Comparison of ENCODE assay signal across 9 mouse cellular contexts in genomic region chr9:108579344-108579690, GRCm38 (mm10). TPM values are rescaled to one million over a fixed set of nuclear protein-coding genes. Genes with fewer than 3 reads are reported as not detected.
DNase-seq lines count a peak whose midpoint lies in the region; ATAC-seq and TF ChIP-seq lines count a peak whose summit lies in the region.
"Had no signal": no experiment of that assay in that cellular context is flagged by ENCODE, and none has a peak within 500 bp of the region (broad histone marks: within the 10 kb centered on the region; RNA-seq: fewer than 3 reads in every experiment).

No protein-coding gene starts in this region.

- no peak for DNase-seq in kidney, adult 2 months
- DNase-seq in kidney, adult 9 months, result no peak
- peak; percentile 70 for DNase-seq in adrenal gland, postnatal 10 days
- DNase-seq in hindbrain, embryonic 11.5 days (ENCODE audit: low spot score), result no peak
- DNase-seq in cerebellum, postnatal 36 days, result no peak
- no peak for DNase-seq in spleen, postnatal 14 days (ENCODE audit: low spot score in 2 of 2)
- DNase-seq in cerebellum, adult 9-10 months, result no peak

- ATAC-seq in hindbrain, embryonic 11.5 days (ENCODE audit: low FRiP score), result 0 out of 2 replicates have a peak, but pooled peaks have one; percentile 3
- no peak for ATAC-seq in midbrain, embryonic 13.5 days

- no peaks in the 10 kb centered on the region for H3K36me3 ChIP-seq in kidney, adult 2 months (ENCODE audit: control insufficient read depth, insufficient read depth, low read length)
- H3K36me3 ChIP-seq in hindbrain, embryonic 11.5 days (ENCODE audit: control insufficient read depth, insufficient read depth, low read length), result peaks cover 4% of the 10 kb centered on the region
- H3K36me3 ChIP-seq in midbrain, embryonic 13.5 days, result peaks cover 40% of the 10 kb centered on the region

- H3K27ac ChIP-seq in kidney, adult 2 months (ENCODE audit: insufficient read depth, low read depth, low read length), result no peak overlapping the region; the same call in 1 of the 2 replicates
- H3K27ac ChIP-seq in hindbrain, embryonic 11.5 days (ENCODE audit: low read depth, low read length), result peak overlapping the region; percentile 95
- peak overlapping the region; percentile 97 for H3K27ac ChIP-seq in midbrain, embryonic 13.5 days

- WGBS in kidney, adult 2 months, result 72% methylated on average over 5 of the region's 5 CpGs
- WGBS in hindbrain, embryonic 11.5 days, result 71% methylated on average over 5 of the region's 5 CpGs
- 58% methylated on average over 5 of the region's 5 CpGs for WGBS in midbrain, embryonic 13.5 days

- peak overlapping the region; percentile 83; the same call in 1 of the 2 replicates for H3K4me3 ChIP-seq in kidney, adult 2 months (ENCODE audit: insufficient read depth, low read depth, low read length)
- H3K4me3 ChIP-seq in hindbrain, embryonic 11.5 days (ENCODE audit: low read depth, low read length), result peak overlapping the region; percentile 82
- H3K4me3 ChIP-seq in midbrain, embryonic 13.5 days (replicated peaks), result peak overlapping the region; percentile 80

- no peaks in the 10 kb centered on the region for H3K27me3 ChIP-seq in kidney, adult 2 months (replicated peaks; ENCODE audit: control insufficient read depth, insufficient read depth, low read length)
- no peaks in the 10 kb centered on the region for H3K27me3 ChIP-seq in hindbrain, embryonic 11.5 days (ENCODE audit: control insufficient read depth, insufficient read depth, low read length)
- H3K27me3 ChIP-seq in midbrain, embryonic 13.5 days, result 0 out of 2 replicates have a peak, but pooled peaks cover 2% of the 10 kb centered on the region
- H3K27me3 ChIP-seq: Patski had no signal

- H3K4me1 ChIP-seq in kidney, adult 2 months (ENCODE audit: control insufficient read depth, insufficient read depth, low read length), result peaks cover 4% of the 10 kb centered on the region; the same call in 1 of the 2 replicates
- peaks cover 11% of the 10 kb centered on the region; the same call in 1 of the 2 replicates for H3K4me1 ChIP-seq in hindbrain, embryonic 11.5 days (replicated peaks; ENCODE audit: control insufficient read depth, insufficient read depth, low read length)
- peaks cover 52% of the 10 kb centered on the region for H3K4me1 ChIP-seq in midbrain, embryonic 13.5 days (replicated peaks)

- peak overlapping the region; percentile 53 for H3K9ac ChIP-seq in hindbrain, embryonic 11.5 days (ENCODE audit: low read depth, low read length)
- H3K9ac ChIP-seq in midbrain, embryonic 13.5 days (replicated peaks), result peak overlapping the region; percentile 92

- TF ChIP-seq POLR2A in kidney, adult 2 months (IDR thresholded peaks at IDR 0.05; ENCODE audit: low read depth, low read length), result no peak

- H3K9me3 ChIP-seq in hindbrain, embryonic 11.5 days (ENCODE audit: control insufficient read depth, low read length), result no peaks in the 10 kb centered on the region
- no peaks in the 10 kb centered on the region for H3K9me3 ChIP-seq in midbrain, embryonic 13.5 days

- H3K4me2 ChIP-seq in hindbrain, embryonic 11.5 days (replicated peaks; ENCODE audit: low read depth, low read length), result peak overlapping the region; percentile 71
- H3K4me2 ChIP-seq in midbrain, embryonic 13.5 days (replicated peaks), result peak overlapping the region; percentile 97

- TF ChIP-seq CTCF in kidney, adult 2 months (conservative IDR thresholded peaks at IDR 0.05; ENCODE audit: insufficient read depth, insufficient read length, low read depth, low read length), result no peak

RNA-seq across cellular contexts. Expression of gene Wdr6, which starts 0.8 kb away (rescaled TPM):
- 31.0 and 34.4 TPM in 2 replicates for polyA plus RNA-seq in kidney, adult 2 months (2012; rRNA removed)
- 100 to 1,000 TPM in 1 of 2 experiments, 10 to 100 TPM in 1; 93.8 to 126 TPM for total RNA-seq in adrenal gland, postnatal 10 days (2021)
- 114 and 124 TPM in 2 replicates for polyA plus RNA-seq in hindbrain, embryonic 11.5 days (2014; fragmentation: Nextera tagmentation; extraction: Ambion mirVana)
- polyA plus RNA-seq in midbrain, embryonic 13.5 days (2015; fragmentation: Nextera tagmentation; extraction: Ambion mirVana), result 364 and 380 TPM in 2 replicates

RNA-seq across cellular contexts. Expression of gene Dalrd3, which starts 9.6 kb away (rescaled TPM):
- 220 and 295 TPM in 2 replicates for polyA plus RNA-seq in kidney, adult 2 months (2012; rRNA removed)
- total RNA-seq in adrenal gland, postnatal 10 days (2021), result 10 to 100 TPM; 42.3 to 51.9 TPM
- polyA plus RNA-seq in hindbrain, embryonic 11.5 days (2014; fragmentation: Nextera tagmentation; extraction: Ambion mirVana), result 175 and 177 TPM in 2 replicates
- 321 and 345 TPM in 2 replicates for polyA plus RNA-seq in midbrain, embryonic 13.5 days (2015; fragmentation: Nextera tagmentation; extraction: Ambion mirVana)

RNA-seq across cellular contexts. Expression of gene Ndufaf3, which starts 12.1 kb away (rescaled TPM):
- 64.7 and 74.3 TPM in 2 replicates for polyA plus RNA-seq in kidney, adult 2 months (2012; rRNA removed)
- total RNA-seq in adrenal gland, postnatal 10 days (2021), result 10 to 100 TPM; 64.1 to 68.2 TPM
- 58.8 and 59.4 TPM in 2 replicates for polyA plus RNA-seq in hindbrain, embryonic 11.5 days (2014; fragmentation: Nextera tagmentation; extraction: Ambion mirVana)
- polyA plus RNA-seq in midbrain, embryonic 13.5 days (2015; fragmentation: Nextera tagmentation; extraction: Ambion mirVana), result 73.7 and 79.2 TPM in 2 replicates

RNA-seq across cellular contexts. Expression of gene P4htm, which starts 18.1 kb away (rescaled TPM):
- polyA plus RNA-seq in kidney, adult 2 months (2012; rRNA removed), result 5.3 and 5.8 TPM in 2 replicates
- total RNA-seq in adrenal gland, postnatal 10 days (2021), result 1 to 10 TPM; 6.1 to 9.6 TPM
- polyA plus RNA-seq in hindbrain, embryonic 11.5 days (2014; fragmentation: Nextera tagmentation; extraction: Ambion mirVana), result 6.7 and 8.6 TPM in 2 replicates
- polyA plus RNA-seq in midbrain, embryonic 13.5 days (2015; fragmentation: Nextera tagmentation; extraction: Ambion mirVana), result 24.6 and 27.7 TPM in 2 replicates

RNA-seq across cellular contexts. Expression of gene Impdh2, which starts 19.2 kb away (rescaled TPM):
- polyA plus RNA-seq in kidney, adult 2 months (2012; rRNA removed), result 52.3 and 60.0 TPM in 2 replicates
- total RNA-seq in adrenal gland, postnatal 10 days (2021), result 10 to 100 TPM; 80.6 to 83.7 TPM
- 163 and 169 TPM in 2 replicates for polyA plus RNA-seq in hindbrain, embryonic 11.5 days (2014; fragmentation: Nextera tagmentation; extraction: Ambion mirVana)
- 108 and 115 TPM in 2 replicates for polyA plus RNA-seq in midbrain, embryonic 13.5 days (2015; fragmentation: Nextera tagmentation; extraction: Ambion mirVana)
